Mouse (Mus musculus): ENCODE results near the gene Olfr458. TPM values are rescaled to one million over a fixed set of nuclear protein-coding genes. Genes with fewer than 3 reads are reported as not detected.
"Not testable (repeated sequence)": the region's sequence is repeated elsewhere in the genome, so short reads cannot be mapped to it uniquely, and the experiment has no call there.

Gene Olfr458
- polyA plus RNA-seq, 1 experiment: not detected

GRCm38 (mm10) chr6:42476235-42476634, 11.2 kb upstream of the Olfr458 start, which contains the start of gene Olfr457:
Olfr457 (minus strand) TSS chr6:42476335.
- H3K4me1 ChIP-seq (replicated peaks; ENCODE audit: control insufficient read depth, insufficient read depth, low read length): no peaks in the 10 kb centered on the region
- no peaks in the 10 kb centered on the region for H3K27me3 ChIP-seq (ENCODE audit: control insufficient read depth, insufficient read depth, low read length)
- H3K27ac ChIP-seq (ENCODE audit: control insufficient read depth, insufficient read depth, low read length): no peak within 1 kb of the TSS
- H3K4me3 ChIP-seq (ENCODE audit: control insufficient read depth, insufficient read depth, low read length): no peak within 1 kb of the TSS
- DNase-seq: no peak
- WGBS: 77% methylated on average over 1 of the region's 1 CpGs
- H3K36me3 ChIP-seq (ENCODE audit: control insufficient read depth, insufficient read depth, low read length): no peaks in the 10 kb centered on the region
- TF ChIP-seq CTCF (IDR thresholded peaks at IDR 0.05; ENCODE audit: borderline replicate concordance, control insufficient read depth, extremely low read depth, insufficient read depth, low read length, poor library complexity) (no peak), POLR2A (IDR thresholded peaks at IDR 0.05; ENCODE audit: control insufficient read depth, extremely low read depth, insufficient read depth, low read length, poor library complexity) (no peak)

GRCm38 (mm10) chr6:42471298-42471697, 6.3 kb upstream of the Olfr458 start:
- H3K4me3 ChIP-seq (ENCODE audit: control insufficient read depth, insufficient read depth, low read length); H3K4me1 ChIP-seq (replicated peaks; ENCODE audit: control insufficient read depth, insufficient read depth, low read length); H3K36me3 ChIP-seq (ENCODE audit: control insufficient read depth, insufficient read depth, low read length); H3K27ac ChIP-seq (ENCODE audit: control insufficient read depth, insufficient read depth, low read length); DNase-seq; H3K27me3 ChIP-seq (ENCODE audit: control insufficient read depth, insufficient read depth, low read length): not testable (repeated sequence)
- WGBS: 97% methylated on average over 4 of the region's 4 CpGs

- Histone ChIP-seq H3K27ac (ENCODE audit: control insufficient read depth, insufficient read depth, low read length) (no peak overlapping the region), H3K36me3 (ENCODE audit: control insufficient read depth, insufficient read depth, low read length) (no peaks in the 10 kb centered on the region), H3K4me1 (replicated peaks; ENCODE audit: control insufficient read depth, insufficient read depth, low read length) (no peaks in the 10 kb centered on the region), H3K27me3 (ENCODE audit: control insufficient read depth, insufficient read depth, low read length) (no peaks in the 10 kb centered on the region), H3K4me3 (ENCODE audit: control insufficient read depth, insufficient read depth, low read length) (no peak overlapping the region)
- WGBS: 93% methylated on average over 4 of the region's 4 CpGs
- no peak for TF ChIP-seq POLR2A (IDR thresholded peaks at IDR 0.05; ENCODE audit: control insufficient read depth, extremely low read depth, insufficient read depth, low read length, poor library complexity)
- TF ChIP-seq CTCF (IDR thresholded peaks at IDR 0.05; ENCODE audit: borderline replicate concordance, control insufficient read depth, extremely low read depth, insufficient read depth, low read length, poor library complexity): no peak
- DNase-seq: no peak
These were observed 5.5 kb upstream of the Olfr458 start for GRCm38 (mm10) chr6:42470542-42470941.

- Histone ChIP-seq H3K27ac (ENCODE audit: control insufficient read depth, insufficient read depth, low read length) (no peak overlapping the region), H3K4me1 (replicated peaks; ENCODE audit: control insufficient read depth, insufficient read depth, low read length) (no peaks in the 10 kb centered on the region), H3K4me3 (ENCODE audit: control insufficient read depth, insufficient read depth, low read length) (no peak overlapping the region), H3K36me3 (ENCODE audit: control insufficient read depth, insufficient read depth, low read length) (no peaks in the 10 kb centered on the region), H3K27me3 (ENCODE audit: control insufficient read depth, insufficient read depth, low read length) (no peaks in the 10 kb centered on the region)
- no peak for DNase-seq
- no peak for TF ChIP-seq POLR2A (IDR thresholded peaks at IDR 0.05; ENCODE audit: control insufficient read depth, extremely low read depth, insufficient read depth, low read length, poor library complexity)
- TF ChIP-seq CTCF (IDR thresholded peaks at IDR 0.05; ENCODE audit: borderline replicate concordance, control insufficient read depth, extremely low read depth, insufficient read depth, low read length, poor library complexity): no peak
- WGBS: 86% methylated on average over 2 of the region's 2 CpGs
These were observed 17.6 kb downstream of the Olfr458 start for GRCm38 (mm10) chr6:42447381-42447780.

GRCm38 (mm10) chr6:42444491-42444890, 20.5 kb downstream of the Olfr458 start:
- Histone ChIP-seq H3K4me1 (replicated peaks; ENCODE audit: control insufficient read depth, insufficient read depth, low read length) (no peaks in the 10 kb centered on the region), H3K36me3 (ENCODE audit: control insufficient read depth, insufficient read depth, low read length) (no peaks in the 10 kb centered on the region), H3K4me3 (ENCODE audit: control insufficient read depth, insufficient read depth, low read length) (no peak overlapping the region), H3K27ac (ENCODE audit: control insufficient read depth, insufficient read depth, low read length) (no peak overlapping the region), H3K27me3 (ENCODE audit: control insufficient read depth, insufficient read depth, low read length) (no peaks in the 10 kb centered on the region)
- WGBS: 95% methylated on average over 2 of the region's 2 CpGs
- DNase-seq: no peak
- TF ChIP-seq POLR2A (IDR thresholded peaks at IDR 0.05; ENCODE audit: control insufficient read depth, extremely low read depth, insufficient read depth, low read length, poor library complexity): no peak
- no peak for TF ChIP-seq CTCF (IDR thresholded peaks at IDR 0.05; ENCODE audit: borderline replicate concordance, control insufficient read depth, extremely low read depth, insufficient read depth, low read length, poor library complexity)

GRCm38 (mm10) chr6:42441395-42441794, 23.6 kb downstream of the Olfr458 start:
- no peak overlapping the region for H3K27ac ChIP-seq (ENCODE audit: control insufficient read depth, insufficient read depth, low read length)
- H3K4me1 ChIP-seq (replicated peaks; ENCODE audit: control insufficient read depth, insufficient read depth, low read length): no peaks in the 10 kb centered on the region
- no peaks in the 10 kb centered on the region for H3K27me3 ChIP-seq (ENCODE audit: control insufficient read depth, insufficient read depth, low read length)
- DNase-seq: no peak
- 87% methylated on average over 2 of the region's 2 CpGs for WGBS
- H3K36me3 ChIP-seq (ENCODE audit: control insufficient read depth, insufficient read depth, low read length): no peaks in the 10 kb centered on the region
- no peak overlapping the region for H3K4me3 ChIP-seq (ENCODE audit: control insufficient read depth, insufficient read depth, low read length)
- TF ChIP-seq POLR2A (IDR thresholded peaks at IDR 0.05; ENCODE audit: control insufficient read depth, extremely low read depth, insufficient read depth, low read length, poor library complexity): no peak
- no peak for TF ChIP-seq CTCF (IDR thresholded peaks at IDR 0.05; ENCODE audit: borderline replicate concordance, control insufficient read depth, extremely low read depth, insufficient read depth, low read length, poor library complexity)

GRCm38 (mm10) chr6:42435490-42435889, 29.5 kb downstream of the Olfr458 start:
- DNase-seq: no peak
- Histone ChIP-seq H3K4me3 (ENCODE audit: control insufficient read depth, insufficient read depth, low read length) (no peak overlapping the region), H3K27ac (ENCODE audit: control insufficient read depth, insufficient read depth, low read length) (no peak overlapping the region), H3K36me3 (ENCODE audit: control insufficient read depth, insufficient read depth, low read length) (no peaks in the 10 kb centered on the region), H3K27me3 (ENCODE audit: control insufficient read depth, insufficient read depth, low read length) (no peaks in the 10 kb centered on the region), H3K4me1 (replicated peaks; ENCODE audit: control insufficient read depth, insufficient read depth, low read length) (no peaks in the 10 kb centered on the region)
- WGBS: 92% methylated on average over 2 of the region's 2 CpGs
- no peak for TF ChIP-seq CTCF (IDR thresholded peaks at IDR 0.05; ENCODE audit: borderline replicate concordance, control insufficient read depth, extremely low read depth, insufficient read depth, low read length, poor library complexity)
- no peak for TF ChIP-seq POLR2A (IDR thresholded peaks at IDR 0.05; ENCODE audit: control insufficient read depth, extremely low read depth, insufficient read depth, low read length, poor library complexity)

All from thymus, adult 2 months (tissue).